Mouse (Mus musculus): ENCODE results near the gene Foxa3.

DNA sequence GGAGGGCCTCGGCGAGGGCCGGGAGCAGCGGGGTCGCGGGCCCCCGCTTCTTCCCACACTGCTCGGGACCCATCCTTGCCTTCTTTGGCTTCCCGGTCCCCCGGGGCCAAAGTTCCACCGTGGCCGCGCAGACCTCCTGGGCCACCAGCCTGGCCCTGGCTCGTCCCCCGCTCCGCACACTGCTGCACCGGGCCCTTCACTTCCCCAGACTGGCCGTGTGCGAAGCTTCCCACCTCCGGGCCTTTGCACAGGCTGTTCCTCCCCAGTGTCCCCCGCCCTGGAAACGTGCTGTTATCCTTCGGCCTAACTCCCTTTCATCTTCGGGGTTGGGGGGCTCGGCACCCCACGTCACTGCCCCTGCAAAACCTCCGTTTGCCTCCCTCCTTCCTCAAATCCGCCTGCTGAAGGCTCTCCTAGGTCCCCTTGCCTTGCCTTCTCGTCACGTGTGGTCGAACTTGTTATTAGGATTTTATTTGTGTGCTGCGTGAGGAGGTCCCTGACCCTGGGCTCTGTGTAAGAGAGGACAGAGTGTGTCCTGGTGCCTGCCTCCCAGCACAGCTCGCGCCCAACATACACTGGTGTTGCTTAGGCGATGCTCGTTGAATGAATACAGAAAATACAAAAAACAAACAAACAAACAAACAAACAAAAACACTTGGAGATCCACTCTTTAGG is 1.4 kb upstream of the Foxa3 start:
- no peak for TF ChIP-seq POLR2A (IDR thresholded peaks at IDR 0.05; ENCODE audit: extremely low read depth, insufficient read depth, low read length)
- TF ChIP-seq CTCF (IDR thresholded peaks at IDR 0.05; ENCODE audit: low read depth, low read length) = no peak
